Mouse (Mus musculus) neural tube, embryonic 11.5 days (tissue): Measurements from ENCODE around the gene Gm17535. TPM values are rescaled to one million over a fixed set of nuclear protein-coding genes. Genes with fewer than 3 reads are reported as not detected.
"Not testable (repeated sequence)": the region's sequence is repeated elsewhere in the genome, so short reads cannot be mapped to it uniquely, and the experiment has no call there.

Experiments used
- ATAC-seq: fragments of 200-750 bp; cut with Nextera tagmentation; 2 replicates; pipeline ENCODE4 v1.8.0; 2017; ENCODE audit warnings: moderate number of reproducible peaks, mild to moderate bottlenecking, moderate TSS enrichment, moderate library complexity; ENCODE audit not compliant: insufficient read depth, low FRiP score, low TSS enrichment
- DNase-seq: peaks from one replicate; pipeline ENCODE4 v3.0.0-alpha.2; 2015; ENCODE audit warnings: low spot score
- H3K27ac ChIP-seq: fragments of 300-500 bp; sonication (generic); 2 replicates; pipeline ENCODE4 v1.5.1; 2014; ENCODE audit warnings: low read depth, mild to moderate bottlenecking, low read length
- H3K27me3 ChIP-seq: fragments of 300-500 bp; sonication (generic); 2 replicates; pipeline ENCODE4 v1.6.1; 2014; ENCODE audit warnings: mild to moderate bottlenecking, low read length, mixed read lengths; ENCODE audit not compliant: control insufficient read depth, insufficient read depth
- H3K36me3 ChIP-seq: fragments of 300-500 bp; sonication (generic); 2 replicates; pipeline ENCODE4 v1.6.1; 2014; ENCODE audit warnings: mild to moderate bottlenecking, low read length, moderate library complexity, mixed read lengths; ENCODE audit not compliant: control insufficient read depth, insufficient read depth
- H3K4me1 ChIP-seq: fragments of 300-500 bp; sonication (generic); 2 replicates; pipeline ENCODE4 v1.6.1; 2014; ENCODE audit warnings: low read length, mixed read lengths; ENCODE audit not compliant: control insufficient read depth, insufficient read depth
- H3K4me2 ChIP-seq: fragments of 300-500 bp; sonication (generic); 2 replicates; pipeline ENCODE4 v1.6.1; 2014; ENCODE audit warnings: low read depth, mild to moderate bottlenecking, moderate library complexity
- H3K4me3 ChIP-seq: fragments of 300-500 bp; sonication (generic); 2 replicates; pipeline ENCODE4 v1.5.1; 2014; ENCODE audit warnings: low read depth, low read length
- H3K9ac ChIP-seq: fragments of 300-500 bp; sonication (generic); 2 replicates; pipeline ENCODE4 v1.6.1; 2014; ENCODE audit warnings: mild to moderate bottlenecking, low read length
- H3K9me3 ChIP-seq: fragments of 300-500 bp; sonication (generic); 2 replicates; pipeline ENCODE4 v1.6.1; 2016; ENCODE audit warnings: low read length; ENCODE audit not compliant: control insufficient read depth
- WGBS: fragments of 180-500 bp; shearing (Covaris S2); extraction: QIAGEN DNeasy Blood & Tissue Kit; methylation state at CpG from one replicate; pipeline ENCODE4 v1.1.7; 2014; 5-methylcytosine and 5-hydroxymethylcytosine counted together
- polyA plus RNA-seq: library from polyadenylated mRNA; unstranded; fragments of >200 nt; fragmentation: Nextera tagmentation; extraction: Ambion mirVana; gene quantifications from 2 replicates; pipeline ENCODE4 v1.2.1, GENCODE M21; 2014

The Gm17535 gene
- polyA plus RNA-seq, 1 experiment from 2014 or later = not detected

- H3K4me1 ChIP-seq, H3K36me3 ChIP-seq, H3K9me3 ChIP-seq, H3K9ac ChIP-seq, H3K27ac ChIP-seq, ATAC-seq, H3K4me2 ChIP-seq, H3K27me3 ChIP-seq, DNase-seq, H3K4me3 ChIP-seq: not testable (repeated sequence)
- 69% methylated on average over 9 of the region's 13 CpGs for WGBS
Measured at GRCm38 (mm10) chr9:3022316-3023008, 11.9 kb upstream of the Gm17535 start.

GRCm38 (mm10) chr9:3023312-3023984 lies 11.0 kb upstream of the Gm17535 start, which contains the start of gene Gm10718:
TSS of gene Gm10718 (plus strand) at chr9:3023547.
- not testable (repeated sequence) for H3K4me3 ChIP-seq, H3K9me3 ChIP-seq, H3K27ac ChIP-seq, H3K36me3 ChIP-seq, H3K27me3 ChIP-seq, H3K4me2 ChIP-seq, ATAC-seq, H3K9ac ChIP-seq, H3K4me1 ChIP-seq, DNase-seq
- 76% methylated on average over 9 of the region's 13 CpGs for WGBS

GRCm38 (mm10) chr9:3023985-3024648 lies 10.3 kb upstream of the Gm17535 start:
- H3K36me3 ChIP-seq, H3K9ac ChIP-seq, ATAC-seq, H3K4me2 ChIP-seq, DNase-seq, H3K27me3 ChIP-seq, H3K9me3 ChIP-seq, H3K4me3 ChIP-seq, H3K4me1 ChIP-seq, H3K27ac ChIP-seq: not testable (repeated sequence)
- WGBS = 68% methylated on average over 14 of the region's 16 CpGs

- not testable (repeated sequence) for H3K36me3 ChIP-seq, H3K27ac ChIP-seq, H3K4me2 ChIP-seq, H3K4me3 ChIP-seq, DNase-seq, H3K4me1 ChIP-seq, H3K9me3 ChIP-seq, H3K9ac ChIP-seq, ATAC-seq, H3K27me3 ChIP-seq
- WGBS = 71% methylated on average over 12 of the region's 12 CpGs
Measured at GRCm38 (mm10) chr9:3024912-3025467, 9.4 kb upstream of the Gm17535 start, which contains the start of gene Gm10717. TSS of gene Gm10717 (plus strand) at chr9:3025417.

GRCm38 (mm10) chr9:3025653-3026052 lies 8.7 kb upstream of the Gm17535 start:
- H3K27ac ChIP-seq, H3K4me1 ChIP-seq, H3K36me3 ChIP-seq, H3K27me3 ChIP-seq, H3K4me2 ChIP-seq, DNase-seq, H3K4me3 ChIP-seq, H3K9ac ChIP-seq, H3K9me3 ChIP-seq, ATAC-seq: not testable (repeated sequence)
- 58% methylated on average over 4 of the region's 6 CpGs for WGBS

GRCm38 (mm10) chr9:3026136-3026535 lies 8.3 kb upstream of the Gm17535 start:
- H3K9ac ChIP-seq, H3K36me3 ChIP-seq, DNase-seq, H3K9me3 ChIP-seq, ATAC-seq, H3K4me2 ChIP-seq, H3K4me1 ChIP-seq, H3K27me3 ChIP-seq, H3K27ac ChIP-seq, H3K4me3 ChIP-seq: not testable (repeated sequence)
- 72% methylated on average over 5 of the region's 5 CpGs for WGBS

GRCm38 (mm10) chr9:3026741-3027140 lies 7.7 kb upstream of the Gm17535 start:
- H3K4me3 ChIP-seq, H3K9ac ChIP-seq, H3K27ac ChIP-seq, H3K9me3 ChIP-seq, DNase-seq, ATAC-seq, H3K4me1 ChIP-seq, H3K4me2 ChIP-seq, H3K27me3 ChIP-seq, H3K36me3 ChIP-seq: not testable (repeated sequence)
- WGBS = 64% methylated on average over 9 of the region's 9 CpGs

GRCm38 (mm10) chr9:3027200-3027599 lies 7.2 kb upstream of the Gm17535 start:
- H3K9ac ChIP-seq, H3K27me3 ChIP-seq, H3K36me3 ChIP-seq, H3K4me3 ChIP-seq, H3K4me2 ChIP-seq, H3K27ac ChIP-seq, H3K9me3 ChIP-seq, H3K4me1 ChIP-seq: not testable (repeated sequence)
- ATAC-seq (peak; percentile 25; the same call in 1 of the 2 replicates), DNase-seq (peak; percentile 8)
- WGBS = 71% methylated on average over 9 of the region's 9 CpGs
